Mouse (Mus musculus): Measurements from ENCODE around the gene Dbp. TPM values are rescaled to one million over a fixed set of nuclear protein-coding genes. Genes with fewer than 3 reads are reported as not detected.

Dbp gene
- polyA plus RNA-seq, 1 experiment from 2014 or later = 3.8 TPM

DNA sequence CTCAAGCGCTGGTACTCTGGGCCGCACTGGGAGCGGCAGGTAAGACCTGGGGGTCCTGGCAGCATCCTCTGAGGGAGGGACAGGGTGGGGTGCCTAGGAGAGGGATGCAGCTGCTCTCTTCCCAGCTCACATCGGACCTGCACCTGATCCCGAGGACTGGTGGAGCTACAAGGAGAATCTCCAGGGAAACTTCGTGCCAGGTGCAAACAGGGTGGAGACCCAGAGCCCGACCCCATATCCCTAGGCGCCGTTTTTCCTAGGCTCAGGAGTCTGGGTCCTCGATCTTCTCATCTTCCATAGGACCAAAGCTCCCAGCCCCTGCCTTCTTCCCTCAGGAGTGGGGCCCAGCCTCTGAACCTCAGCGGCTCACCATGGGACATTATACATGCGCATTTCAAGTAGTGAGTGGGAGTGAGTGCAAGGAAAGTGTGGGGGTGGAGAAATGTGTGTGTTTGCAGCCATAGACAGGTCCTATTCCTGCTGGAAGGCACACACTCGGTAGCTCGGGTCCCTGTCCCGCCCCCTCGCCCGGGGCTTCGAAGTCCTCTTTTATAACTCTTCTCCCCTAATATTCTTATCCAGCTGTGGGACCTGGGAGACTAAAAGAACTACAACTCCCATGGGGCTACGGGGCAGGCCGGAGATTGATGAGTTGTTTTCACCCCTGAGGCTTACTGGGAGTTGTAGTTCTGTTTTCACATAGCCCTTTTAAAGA, 4.4 kb upstream of the Dbp start:
- Histone ChIP-seq H3K4me1 (peaks cover 52% of the 10 kb centered on the region), H3K36me3 (replicated peaks) (no peaks in the 10 kb centered on the region), H3K9me3 (no peaks in the 10 kb centered on the region), H3K27me3 (replicated peaks) (no peaks in the 10 kb centered on the region), H3K4me2 (peak overlapping the region; percentile 88), H3K9ac (peak overlapping the region; percentile 74), H3K4me3 (peak overlapping the region; percentile 55), H3K27ac (peak overlapping the region; percentile 85)
- under 1% methylated on average over 20 of the region's 20 CpGs for WGBS
- peak; percentile 5 for ATAC-seq (replicated peaks)

DNA sequence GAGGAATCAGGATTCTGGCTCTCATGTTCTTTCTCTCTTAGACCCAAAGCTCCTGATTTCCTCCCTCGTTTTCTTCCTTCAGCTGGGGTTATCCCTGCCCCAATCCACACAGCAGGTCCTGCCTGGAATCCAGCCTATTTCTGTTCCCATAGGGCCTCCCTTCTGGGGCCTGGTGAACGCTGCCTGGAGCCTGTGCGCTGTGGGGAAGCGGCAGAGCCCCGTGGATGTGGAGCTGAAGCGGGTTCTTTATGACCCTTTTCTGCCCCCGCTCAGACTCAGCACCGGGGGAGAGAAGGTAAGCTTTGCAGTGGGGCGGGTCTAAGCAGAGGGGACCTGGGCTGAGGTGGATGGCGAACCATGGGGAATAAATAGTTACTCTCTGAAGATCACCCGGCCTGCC, 3.8 kb upstream of the Dbp start:
- Histone ChIP-seq H3K4me2 (peak overlapping the region; percentile 88), H3K9me3 (no peaks in the 10 kb centered on the region), H3K4me1 (peaks cover 58% of the 10 kb centered on the region), H3K36me3 (replicated peaks) (no peaks in the 10 kb centered on the region), H3K27ac (peak overlapping the region; percentile 85), H3K9ac (peak overlapping the region; percentile 7; the same call in 1 of the 2 replicates), H3K4me3 (peak overlapping the region; percentile 55), H3K27me3 (replicated peaks) (no peaks in the 10 kb centered on the region)
- no peak for ATAC-seq (replicated peaks)
- WGBS = 25% methylated on average over 11 of the region's 11 CpGs

DNA sequence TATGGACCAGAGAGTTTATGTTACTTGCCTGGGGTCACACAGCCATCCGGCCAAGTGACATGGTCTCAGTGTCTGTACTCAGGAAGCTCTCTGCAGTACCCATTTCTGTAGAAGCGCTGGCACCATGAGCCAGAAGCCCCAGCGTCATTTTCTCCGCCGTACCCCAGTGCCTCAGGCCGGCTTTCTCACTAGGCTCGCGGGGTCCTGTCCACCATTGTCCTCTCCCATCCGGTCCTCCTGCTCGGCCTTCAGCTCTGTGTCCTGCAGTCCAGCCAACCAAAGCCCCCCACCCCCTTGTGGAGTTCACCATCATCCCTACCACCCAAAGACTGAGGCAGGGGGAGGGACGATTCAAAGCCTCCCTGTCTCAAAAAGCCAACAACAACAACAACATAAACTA, 3.3 kb upstream of the Dbp start:
- H3K27me3 ChIP-seq (replicated peaks) = no peaks in the 10 kb centered on the region
- H3K4me3 ChIP-seq = no peak overlapping the region
- ATAC-seq (replicated peaks) = no peak
- WGBS = 84% methylated on average over 11 of the region's 11 CpGs
- peaks cover 63% of the 10 kb centered on the region for H3K4me1 ChIP-seq
- H3K9me3 ChIP-seq = no peaks in the 10 kb centered on the region
- no peak overlapping the region for H3K27ac ChIP-seq
- H3K9ac ChIP-seq = peak overlapping the region; percentile 7; the same call in 1 of the 2 replicates
- peak overlapping the region; percentile 88 for H3K4me2 ChIP-seq
- H3K36me3 ChIP-seq (replicated peaks) = no peaks in the 10 kb centered on the region

DNA sequence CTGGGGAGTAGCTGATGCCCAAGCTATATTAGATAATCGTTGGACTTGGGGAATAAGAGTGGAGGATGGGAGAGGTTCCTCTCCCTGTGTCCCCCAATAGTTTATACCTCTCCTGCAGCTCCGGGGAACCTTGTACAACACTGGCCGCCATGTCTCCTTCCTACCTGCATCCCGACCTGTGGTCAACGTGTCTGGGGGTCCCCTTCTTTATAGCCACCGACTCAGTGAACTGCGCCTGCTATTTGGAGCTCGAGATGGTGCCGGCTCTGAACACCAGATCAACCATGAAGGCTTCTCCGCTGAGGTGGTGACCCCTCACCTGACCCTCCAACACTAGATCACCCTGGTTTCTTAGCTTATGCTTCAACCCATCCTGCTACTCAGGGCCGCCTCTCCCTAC, 2.6 kb upstream of the Dbp start:
- Histone ChIP-seq H3K27me3 (replicated peaks) (no peaks in the 10 kb centered on the region), H3K27ac (no peak overlapping the region), H3K36me3 (replicated peaks) (no peaks in the 10 kb centered on the region), H3K9ac (no peak overlapping the region), H3K4me1 (peaks cover 70% of the 10 kb centered on the region), H3K4me2 (peak overlapping the region; percentile 91; the same call in 1 of the 2 replicates), H3K9me3 (no peaks in the 10 kb centered on the region), H3K4me3 (no peak overlapping the region)
- no peak for ATAC-seq (replicated peaks)
- WGBS = 93% methylated on average over 11 of the region's 11 CpGs

DNA sequence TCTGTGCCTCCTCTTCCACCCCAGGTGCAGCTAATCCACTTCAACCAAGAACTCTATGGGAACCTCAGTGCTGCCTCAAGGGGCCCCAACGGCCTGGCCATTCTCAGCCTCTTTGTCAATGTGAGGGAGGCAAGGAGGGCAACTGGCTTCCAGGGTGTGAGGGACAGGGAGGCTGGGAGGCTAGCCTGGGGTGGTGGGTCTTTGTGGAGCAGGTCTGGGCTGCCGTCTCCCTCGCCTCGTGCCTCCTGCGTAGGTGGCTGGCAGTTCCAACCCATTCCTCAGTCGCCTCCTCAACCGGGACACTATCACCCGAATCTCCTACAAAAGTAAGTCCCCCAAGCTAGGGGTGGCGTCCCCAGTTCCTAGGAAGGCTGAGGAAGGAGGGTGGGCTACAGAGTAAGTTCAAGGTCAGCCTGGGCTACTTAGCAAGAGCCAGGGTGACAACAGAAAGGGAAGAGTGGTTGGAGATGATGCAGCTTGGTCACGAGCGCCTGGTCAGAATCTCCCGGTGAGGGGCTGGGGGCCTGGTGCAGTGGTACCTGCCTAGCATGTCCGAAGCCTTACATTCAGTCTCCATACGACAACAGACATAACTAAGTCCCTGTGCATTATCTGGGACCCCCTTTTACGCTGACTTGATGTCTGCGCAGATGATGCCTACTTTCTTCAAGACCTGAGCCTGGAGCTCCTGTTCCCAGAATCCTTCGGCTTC, 1.9 kb upstream of the Dbp start:
- Histone ChIP-seq H3K27ac (peak overlapping the region; percentile 89), H3K36me3 (replicated peaks) (no peaks in the 10 kb centered on the region), H3K9me3 (no peaks in the 10 kb centered on the region), H3K27me3 (replicated peaks) (no peaks in the 10 kb centered on the region), H3K9ac (peak overlapping the region; percentile 48; the same call in 1 of the 2 replicates), H3K4me2 (peak overlapping the region; percentile 91), H3K4me1 (peaks cover 77% of the 10 kb centered on the region), H3K4me3 (peak overlapping the region; percentile 52)
- WGBS = 92% methylated on average over 17 of the region's 17 CpGs
- no peak for ATAC-seq (replicated peaks)

DNA sequence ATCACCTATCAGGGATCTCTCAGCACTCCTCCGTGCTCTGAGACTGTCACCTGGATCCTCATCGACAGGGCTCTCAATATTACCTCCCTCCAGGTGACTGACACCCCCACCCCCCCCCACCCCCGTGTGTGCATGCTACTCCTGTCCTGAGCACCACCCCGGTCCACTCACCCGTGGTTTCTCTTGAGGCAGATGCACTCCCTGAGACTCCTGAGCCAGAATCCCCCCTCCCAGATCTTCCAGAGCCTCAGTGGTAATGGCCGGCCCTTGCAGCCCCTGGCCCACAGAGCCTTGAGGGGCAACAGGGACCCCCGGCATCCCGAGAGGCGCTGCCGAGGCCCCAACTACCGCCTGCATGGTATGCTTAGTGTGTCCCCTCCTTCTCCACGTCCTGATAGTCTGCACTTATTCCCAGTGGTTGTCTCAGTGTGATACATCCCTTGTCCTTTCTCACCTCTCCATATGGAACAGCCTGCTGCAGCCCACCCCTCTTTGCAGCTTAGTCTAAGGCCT, 1.3 kb upstream of the Dbp start:
- WGBS = 35% methylated on average over 12 of the region's 12 CpGs
- no peaks in the 10 kb centered on the region for H3K36me3 ChIP-seq (replicated peaks)
- peak overlapping the region; percentile 48 for H3K9ac ChIP-seq
- peak overlapping the region; percentile 91 for H3K4me2 ChIP-seq
- H3K27me3 ChIP-seq (replicated peaks) = no peaks in the 10 kb centered on the region
- H3K4me1 ChIP-seq = peaks cover 79% of the 10 kb centered on the region
- peak overlapping the region; percentile 52 for H3K4me3 ChIP-seq
- no peaks in the 10 kb centered on the region for H3K9me3 ChIP-seq
- ATAC-seq (replicated peaks) = no peak
- H3K27ac ChIP-seq = peak overlapping the region; percentile 89

DNA sequence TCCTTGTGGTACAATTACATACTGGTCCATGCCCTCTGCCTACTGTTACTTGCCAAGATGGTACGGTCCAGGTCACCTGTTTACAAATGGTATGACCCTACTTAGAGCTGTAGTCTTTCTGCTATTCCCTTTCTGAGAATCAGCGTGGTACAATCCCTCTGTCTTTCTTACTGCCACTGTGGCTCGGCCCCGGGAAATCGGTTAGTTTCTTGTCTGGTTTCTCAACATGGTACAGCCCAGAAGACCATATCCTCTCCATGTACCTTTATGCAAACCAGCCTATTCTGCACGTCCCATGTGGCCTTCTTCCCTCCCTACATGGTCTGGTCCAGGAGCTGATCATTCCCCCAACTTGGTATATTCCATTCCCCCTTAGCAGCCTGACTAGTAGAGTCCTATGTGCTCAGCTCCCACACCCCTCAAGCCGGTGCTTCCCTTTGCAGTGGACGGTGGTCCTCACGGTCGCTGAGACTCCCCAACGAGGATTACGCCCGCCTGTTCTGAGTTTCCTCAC, 785 bp upstream of the Dbp start:
- no peaks in the 10 kb centered on the region for H3K9me3 ChIP-seq
- no peaks in the 10 kb centered on the region for H3K36me3 ChIP-seq (replicated peaks)
- peak overlapping the region; percentile 48 for H3K9ac ChIP-seq
- peak overlapping the region; percentile 91 for H3K4me2 ChIP-seq
- H3K27me3 ChIP-seq (replicated peaks) = no peaks in the 10 kb centered on the region
- H3K4me1 ChIP-seq = peaks cover 79% of the 10 kb centered on the region
- H3K4me3 ChIP-seq = peak overlapping the region; percentile 52
- ATAC-seq (replicated peaks) = peak; percentile 68
- H3K27ac ChIP-seq = peak overlapping the region; percentile 89
- under 1% methylated on average over 13 of the region's 13 CpGs for WGBS

DNA sequence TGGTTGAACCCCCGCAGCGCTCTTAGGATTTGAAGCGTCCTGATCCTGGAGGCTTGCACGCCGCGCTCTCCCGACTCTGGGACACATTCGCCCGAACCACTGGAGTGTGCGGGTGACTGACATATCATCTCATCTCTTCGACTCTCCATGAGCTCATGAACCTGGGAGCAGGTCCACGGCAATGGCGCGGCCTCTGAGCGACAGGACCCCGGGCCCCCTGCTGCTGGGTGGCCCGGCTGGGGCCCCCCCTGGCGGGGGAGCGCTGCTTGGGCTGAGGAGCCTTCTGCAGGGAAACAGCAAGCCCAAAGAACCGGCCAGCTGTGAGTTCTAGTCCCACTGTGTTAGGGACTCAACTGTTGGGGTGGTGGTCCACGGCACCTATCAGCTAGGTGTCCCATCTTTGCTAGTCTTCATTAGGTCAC, 566 bp downstream of the Dbp start:
- peaks cover 4% of the 10 kb centered on the region for H3K36me3 ChIP-seq (replicated peaks)
- peak overlapping the region; percentile 91 for H3K4me2 ChIP-seq
- peak overlapping the region; percentile 89 for H3K27ac ChIP-seq
- H3K4me3 ChIP-seq = peak overlapping the region; percentile 52
- peaks cover 83% of the 10 kb centered on the region for H3K4me1 ChIP-seq
- H3K9me3 ChIP-seq = no peaks in the 10 kb centered on the region
- peak overlapping the region; percentile 68 for H3K9ac ChIP-seq
- WGBS = under 1% methylated on average over 21 of the region's 21 CpGs
- ATAC-seq (replicated peaks) = no peak
- H3K27me3 ChIP-seq (replicated peaks) = no peaks in the 10 kb centered on the region

DNA sequence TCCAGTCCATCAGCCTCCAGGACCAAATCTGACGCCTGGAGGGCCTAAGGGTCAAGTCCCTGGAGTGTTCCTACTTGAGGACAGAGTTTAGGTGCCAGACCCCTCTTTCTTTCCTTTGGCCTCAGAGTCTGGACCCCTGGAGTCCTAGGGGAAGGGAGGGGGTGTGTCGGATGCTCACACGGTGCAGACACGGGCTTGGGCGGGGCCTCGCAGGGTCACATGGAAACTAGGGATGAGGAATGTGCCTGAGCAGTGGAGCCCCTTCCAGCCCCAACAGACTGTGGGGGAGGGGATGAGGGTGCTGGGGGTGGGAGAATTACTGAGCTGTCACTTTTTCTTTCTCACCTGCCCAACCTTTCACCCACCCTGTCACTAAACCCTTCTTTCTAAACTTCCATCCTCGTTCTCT, 989 bp downstream of the Dbp start:
- no peak overlapping the region for H3K27ac ChIP-seq
- H3K4me3 ChIP-seq = peak overlapping the region; percentile 52

DNA sequence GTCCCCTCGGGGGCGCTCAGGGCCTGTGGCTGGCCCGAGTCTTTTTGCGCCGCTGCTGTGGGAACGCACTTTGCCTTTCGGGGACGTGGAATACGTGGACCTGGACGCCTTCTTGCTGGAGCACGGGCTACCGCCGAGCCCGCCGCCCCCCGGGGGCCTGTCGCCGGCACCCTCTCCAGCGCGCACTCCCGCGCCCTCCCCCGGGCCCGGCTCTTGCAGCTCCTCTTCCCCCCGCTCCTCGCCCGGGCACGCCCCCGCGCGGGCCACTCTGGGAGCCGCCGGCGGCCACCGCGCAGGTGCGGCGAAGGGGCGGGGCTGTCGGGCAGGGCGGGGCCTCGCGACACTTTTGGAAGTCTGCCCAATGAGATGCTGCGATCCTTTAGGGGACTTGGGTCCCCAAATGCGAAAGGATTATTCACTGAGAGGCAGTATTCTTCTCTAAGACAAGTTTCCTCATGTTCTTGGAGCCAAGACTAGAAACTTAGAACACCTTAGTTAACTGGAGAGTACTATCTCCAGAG, 1.9 kb downstream of the Dbp start:
- H3K9me3 ChIP-seq = no peaks in the 10 kb centered on the region

More for the DNA sequence above, 989 bp downstream of the Dbp start:
- no peaks in the 10 kb centered on the region for H3K27me3 ChIP-seq (replicated peaks)
- H3K4me1 ChIP-seq = peaks cover 84% of the 10 kb centered on the region
- 1% methylated on average over 7 of the region's 7 CpGs for WGBS
- H3K9ac ChIP-seq = peak overlapping the region; percentile 68
- no peaks in the 10 kb centered on the region for H3K9me3 ChIP-seq
- peak overlapping the region; percentile 91 for H3K4me2 ChIP-seq
- no peak for ATAC-seq (replicated peaks)
- H3K36me3 ChIP-seq (replicated peaks) = peaks cover 9% of the 10 kb centered on the region

DNA sequence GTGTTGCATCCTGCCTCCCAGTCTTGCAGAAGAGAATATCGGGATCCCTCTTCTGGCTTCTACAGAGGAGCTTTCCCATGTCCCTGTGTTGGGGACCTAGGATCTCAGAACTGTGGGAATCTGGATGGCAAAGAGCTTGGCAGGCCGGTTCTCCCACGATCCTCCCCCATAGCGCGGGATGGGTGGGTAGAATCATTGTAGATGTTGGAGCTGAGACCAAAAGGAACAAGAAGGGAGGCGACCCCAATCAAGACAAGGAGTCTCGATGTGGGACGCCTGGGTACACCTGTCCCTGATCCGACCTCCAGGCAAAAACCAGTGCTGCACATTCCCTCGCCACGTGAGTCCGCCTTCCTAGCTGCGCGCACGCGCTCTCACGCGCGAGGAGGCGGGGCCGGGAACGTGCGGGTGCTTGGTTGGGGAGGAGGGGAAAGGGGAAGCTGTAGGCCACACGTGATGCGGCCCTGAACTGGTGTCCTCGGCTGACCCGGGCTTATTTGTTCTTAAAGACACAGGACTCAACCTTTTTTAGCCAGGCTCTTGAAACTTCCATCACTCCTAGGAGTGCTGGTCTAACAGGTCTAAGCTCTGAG, 2.6 kb downstream of the Dbp start:
- Histone ChIP-seq H3K27me3 (replicated peaks) (no peaks in the 10 kb centered on the region), H3K9me3 (no peaks in the 10 kb centered on the region), H3K9ac (peak overlapping the region; percentile 23), H3K36me3 (replicated peaks) (peaks cover 23% of the 10 kb centered on the region), H3K4me2 (peak overlapping the region; percentile 91), H3K4me1 (peaks cover 77% of the 10 kb centered on the region), H3K27ac (peak overlapping the region; percentile 67), H3K4me3 (peak overlapping the region; percentile 52)
- ATAC-seq (replicated peaks) = no peak
- WGBS = under 1% methylated on average over 27 of the region's 27 CpGs

More for the DNA sequence above, 1.9 kb downstream of the Dbp start:
- peaks cover 78% of the 10 kb centered on the region for H3K4me1 ChIP-seq
- under 1% methylated on average over 43 of the region's 45 CpGs for WGBS
- peaks cover 18% of the 10 kb centered on the region for H3K36me3 ChIP-seq (replicated peaks)
- H3K4me2 ChIP-seq = peak overlapping the region; percentile 91
- H3K4me3 ChIP-seq = peak overlapping the region; percentile 52
- H3K9ac ChIP-seq = peak overlapping the region; percentile 68
- H3K27me3 ChIP-seq (replicated peaks) = no peaks in the 10 kb centered on the region
- peak overlapping the region; percentile 67 for H3K27ac ChIP-seq
- no peak for ATAC-seq (replicated peaks)

Data from midbrain, embryonic 15.5 days (tissue).